ENCODE assay signal across 16 mouse cellular contexts in genomic region chr3:136048026-136048425, GRCm38 (mm10).
"Had no signal": no experiment of that assay in that cellular context is flagged by ENCODE, and none has a peak within 500 bp of the region (broad histone marks: within the 10 kb centered on the region; RNA-seq: fewer than 3 reads in every experiment).

No protein-coding gene starts in this region.

- H3K4me3 ChIP-seq: lung, embryonic 15.5 days; megakaryocyte, embryonic 14.5 days; midbrain, embryonic 13.5 days; midbrain, embryonic 15.5 days; neural tube, embryonic 12.5 days; stomach, embryonic 15.5 days had no signal

- H3K27me3 ChIP-seq: lung, embryonic 15.5 days; midbrain, embryonic 13.5 days; midbrain, embryonic 15.5 days; neural tube, embryonic 12.5 days; stomach, embryonic 15.5 days had no signal

- H3K27ac ChIP-seq: lung, embryonic 15.5 days; macrophage; midbrain, embryonic 13.5 days; midbrain, embryonic 15.5 days; neural tube, embryonic 12.5 days; stomach, embryonic 15.5 days; stomach, postnatal 0 days had no signal

- H3K9ac ChIP-seq: liver, postnatal 0 days; lung, embryonic 15.5 days; midbrain, embryonic 13.5 days; midbrain, embryonic 15.5 days; neural tube, embryonic 12.5 days; stomach, embryonic 15.5 days had no signal

- H3K4me1 ChIP-seq: lung, embryonic 15.5 days; midbrain, embryonic 13.5 days; midbrain, embryonic 15.5 days; neural tube, embryonic 12.5 days; stomach, embryonic 15.5 days had no signal

- H3K36me3 ChIP-seq: lung, embryonic 15.5 days; midbrain, embryonic 13.5 days; midbrain, embryonic 15.5 days; neural tube, embryonic 12.5 days; stomach, embryonic 15.5 days had no signal

- DNase-seq: liver, postnatal 0 days; lung, adult 2 months; lung, postnatal 14 days; lung, postnatal 36 days; right cerebral cortex, postnatal 14 days; thymus, adult 2 months; thymus, postnatal 25 days; thymus, postnatal 4 days had no signal
